Mouse (Mus musculus) midbrain, embryonic 16.5 days (tissue): ENCODE measurements around the gene Tarbp1. TPM values are rescaled to one million over a fixed set of nuclear protein-coding genes. Genes with fewer than 3 reads are reported as not detected.

Experiments used
- ATAC-seq: fragments of 200-750 bp; cut with Nextera tagmentation; 2 replicates; pipeline ENCODE4 v1.8.0; 2017; ENCODE audit warnings: moderate TSS enrichment
- H3K27ac ChIP-seq: fragments of 300-500 bp; sonication (generic); 2 replicates; pipeline ENCODE4 v1.5.1; 2014; ENCODE audit warnings: mild to moderate bottlenecking, low read length, mixed read lengths
- H3K27me3 ChIP-seq: fragments of 300-500 bp; sonication (generic); 2 replicates; pipeline ENCODE4 v1.6.1; 2014; ENCODE audit warnings: low read depth, low read length, mixed read lengths; ENCODE audit not compliant: control insufficient read depth, insufficient read depth
- H3K36me3 ChIP-seq: fragments of 300-500 bp; sonication (generic); 2 replicates; pipeline ENCODE4 v1.6.1; 2014; ENCODE audit warnings: mild to moderate bottlenecking, low read length, moderate library complexity, mixed read lengths; ENCODE audit not compliant: control insufficient read depth, insufficient read depth
- H3K4me1 ChIP-seq: fragments of 300-500 bp; sonication (generic); 2 replicates; pipeline ENCODE4 v1.6.1; 2014; ENCODE audit warnings: mild to moderate bottlenecking, low read length, mixed read lengths; ENCODE audit not compliant: control insufficient read depth, insufficient read depth
- H3K4me2 ChIP-seq: fragments of 300-500 bp; sonication (generic); 2 replicates; pipeline ENCODE4 v1.6.1; 2014; ENCODE audit warnings: mild to moderate bottlenecking, low read length, mixed read lengths
- H3K4me3 ChIP-seq: fragments of 300-500 bp; sonication (generic); 2 replicates; pipeline ENCODE4 v1.5.1; 2014; ENCODE audit warnings: low read depth, mild to moderate bottlenecking, low read length, moderate library complexity, mixed read lengths
- H3K9ac ChIP-seq: fragments of 300-500 bp; sonication (generic); 2 replicates; pipeline ENCODE4 v1.6.1; 2014; ENCODE audit warnings: low read depth, low read length, mixed read lengths
- H3K9me3 ChIP-seq: fragments of 300-500 bp; sonication (generic); replicated peaks from 2 replicates; pipeline ENCODE4 v1.6.1; 2014; ENCODE audit warnings: mild to moderate bottlenecking, low read length, mixed read lengths; ENCODE audit not compliant: control insufficient read depth, poor library complexity, severe bottlenecking
- WGBS: fragments of 180-500 bp; shearing (Covaris S2); extraction: QIAGEN DNeasy Blood & Tissue Kit; methylation state at CpG from one replicate; pipeline ENCODE4 v1.1.7; 2014; 5-methylcytosine and 5-hydroxymethylcytosine counted together
- polyA plus RNA-seq: library from polyadenylated mRNA; unstranded; fragments of >200 nt; fragmentation: Nextera tagmentation; extraction: Ambion mirVana; gene quantifications from 2 replicates; pipeline ENCODE4 v1.2.1, GENCODE M21; 2015

Tarbp1 gene
- polyA plus RNA-seq, 1 experiment from 2014 or later = 1.7 TPM

GRCm38 (mm10) chr8:126496915-126497314 is 22.1 kb upstream of the Tarbp1 start:
- H3K9ac ChIP-seq = no peak overlapping the region; the same call in 1 of the 2 replicates
- peak; percentile 11; the same call in 1 of the 2 replicates for ATAC-seq
- no peak overlapping the region for H3K27ac ChIP-seq
- H3K4me1 ChIP-seq = peaks cover 11% of the 10 kb centered on the region
- H3K4me3 ChIP-seq = no peak overlapping the region
- H3K27me3 ChIP-seq = no peaks in the 10 kb centered on the region
- no peak overlapping the region for H3K4me2 ChIP-seq
- H3K36me3 ChIP-seq = no peaks in the 10 kb centered on the region
- 80% methylated on average over 5 of the region's 5 CpGs for WGBS
- H3K9me3 ChIP-seq = no peaks in the 10 kb centered on the region

GRCm38 (mm10) chr8:126495461-126495860 is 20.6 kb upstream of the Tarbp1 start:
- H3K4me2 ChIP-seq = no peak overlapping the region
- no peaks in the 10 kb centered on the region for H3K27me3 ChIP-seq
- H3K4me1 ChIP-seq = peaks cover 11% of the 10 kb centered on the region
- 86% methylated on average over 12 of the region's 12 CpGs for WGBS
- no peak overlapping the region for H3K4me3 ChIP-seq
- no peaks in the 10 kb centered on the region for H3K9me3 ChIP-seq
- no peak overlapping the region for H3K9ac ChIP-seq
- no peak for ATAC-seq
- no peak overlapping the region for H3K27ac ChIP-seq
- no peaks in the 10 kb centered on the region for H3K36me3 ChIP-seq

GRCm38 (mm10) chr8:126494160-126495110 is 19.6 kb upstream of the Tarbp1 start:
- no peak overlapping the region for H3K9ac ChIP-seq
- H3K27me3 ChIP-seq = no peaks in the 10 kb centered on the region
- H3K4me3 ChIP-seq = no peak overlapping the region
- H3K4me1 ChIP-seq = peaks cover 11% of the 10 kb centered on the region
- H3K27ac ChIP-seq = no peak overlapping the region
- 75% methylated on average over 15 of the region's 15 CpGs for WGBS
- no peaks in the 10 kb centered on the region for H3K9me3 ChIP-seq
- no peak for ATAC-seq
- no peaks in the 10 kb centered on the region for H3K36me3 ChIP-seq
- no peak overlapping the region for H3K4me2 ChIP-seq

- H3K27me3 ChIP-seq = no peaks in the 10 kb centered on the region
- H3K27ac ChIP-seq = no peak overlapping the region
- no peak overlapping the region for H3K4me2 ChIP-seq
- ATAC-seq = peak; percentile 51; the same call in 1 of the 2 replicates
- no peaks in the 10 kb centered on the region for H3K9me3 ChIP-seq
- no peaks in the 10 kb centered on the region for H3K4me1 ChIP-seq
- H3K36me3 ChIP-seq = no peaks in the 10 kb centered on the region
- 8% methylated on average over 5 of the region's 5 CpGs for WGBS
- no peak overlapping the region for H3K9ac ChIP-seq
- H3K4me3 ChIP-seq = no peak overlapping the region
Observed at GRCm38 (mm10) chr8:126482938-126483337, 8.1 kb upstream of the Tarbp1 start.

GRCm38 (mm10) chr8:126482348-126482720 is 7.5 kb upstream of the Tarbp1 start:
- ATAC-seq = no peak
- Histone ChIP-seq H3K4me1 (no peaks in the 10 kb centered on the region), H3K4me2 (no peak overlapping the region), H3K4me3 (no peak overlapping the region), H3K9ac (no peak overlapping the region), H3K36me3 (no peaks in the 10 kb centered on the region), H3K9me3 (no peaks in the 10 kb centered on the region), H3K27me3 (no peaks in the 10 kb centered on the region), H3K27ac (no peak overlapping the region)
- WGBS = 69% methylated on average over 2 of the region's 2 CpGs

- Histone ChIP-seq H3K27me3 (no peaks in the 10 kb centered on the region), H3K4me2 (no peak overlapping the region), H3K9me3 (no peaks in the 10 kb centered on the region), H3K4me3 (no peak overlapping the region), H3K9ac (no peak overlapping the region), H3K4me1 (no peaks in the 10 kb centered on the region), H3K36me3 (no peaks in the 10 kb centered on the region), H3K27ac (no peak overlapping the region)
- WGBS = 34% methylated on average over 8 of the region's 8 CpGs
- ATAC-seq = peak; percentile 56; the same call in 1 of the 2 replicates
Observed at GRCm38 (mm10) chr8:126481494-126482347, 6.9 kb upstream of the Tarbp1 start.

GRCm38 (mm10) chr8:126480366-126480765 is 5.5 kb upstream of the Tarbp1 start:
- Histone ChIP-seq H3K27ac (no peak overlapping the region), H3K4me2 (no peak overlapping the region)
- ATAC-seq = no peak

GRCm38 (mm10) chr8:126478714-126479113 is 3.8 kb upstream of the Tarbp1 start:
- Histone ChIP-seq H3K4me2 (no peak overlapping the region), H3K4me1 (peaks cover 6% of the 10 kb centered on the region), H3K4me3 (no peak overlapping the region), H3K9ac (no peak overlapping the region), H3K27ac (no peak overlapping the region), H3K9me3 (no peaks in the 10 kb centered on the region), H3K36me3 (no peaks in the 10 kb centered on the region), H3K27me3 (no peaks in the 10 kb centered on the region)
- ATAC-seq = no peak
- 70% methylated on average over 3 of the region's 3 CpGs for WGBS

More at GRCm38 (mm10) chr8:126480366-126480765, 5.5 kb upstream of the Tarbp1 start:
- Histone ChIP-seq H3K9ac (no peak overlapping the region), H3K4me3 (no peak overlapping the region), H3K4me1 (no peaks in the 10 kb centered on the region), H3K27me3 (no peaks in the 10 kb centered on the region), H3K9me3 (no peaks in the 10 kb centered on the region), H3K36me3 (no peaks in the 10 kb centered on the region)
- 78% methylated on average over 2 of the region's 2 CpGs for WGBS
